Mouse (Mus musculus) midbrain, embryonic 10.5 days (tissue): ENCODE results near the gene Stk11. TPM values are rescaled to one million over a fixed set of nuclear protein-coding genes. Genes with fewer than 3 reads are reported as not detected.

Experiments used
- DNase-seq: peaks from one replicate; pipeline ENCODE4 v3.0.0-alpha.2; 2017; ENCODE audit warnings: low spot score
- H3K27ac ChIP-seq: fragments of 300-500 bp; sonication (generic); replicated peaks from 2 replicates; pipeline ENCODE4 v1.5.1; 2016; ENCODE audit warnings: mild to moderate bottlenecking
- H3K27me3 ChIP-seq: fragments of 300-500 bp; sonication (generic); 2 replicates; pipeline ENCODE4 v1.6.1; 2016; ENCODE audit warnings: low read depth, mild to moderate bottlenecking; ENCODE audit not compliant: poor library complexity, severe bottlenecking
- H3K36me3 ChIP-seq: fragments of 300-500 bp; sonication (generic); 2 replicates; pipeline ENCODE4 v1.6.1; 2016; ENCODE audit warnings: mild to moderate bottlenecking, moderate library complexity
- H3K4me1 ChIP-seq: fragments of 300-500 bp; sonication (generic); 2 replicates; pipeline ENCODE4 v1.6.1; 2016
- H3K4me3 ChIP-seq: fragments of 300-500 bp; sonication (generic); 2 replicates; pipeline ENCODE4 v1.5.1; 2016; ENCODE audit warnings: mild to moderate bottlenecking, moderate library complexity
- H3K9me3 ChIP-seq: fragments of 300-500 bp; sonication (generic); replicated peaks from 2 replicates; pipeline ENCODE4 v1.6.1; 2016; ENCODE audit warnings: mild to moderate bottlenecking
- WGBS: fragments of 180-500 bp; shearing (Covaris S2); methylation state at CpG from one replicate; pipeline ENCODE4 v1.1.7; 2016; 5-methylcytosine and 5-hydroxymethylcytosine counted together
- polyA plus RNA-seq: library from polyadenylated mRNA; unstranded; fragments of >200 nt; fragmentation: Nextera tagmentation; extraction: Ambion mirVana; gene quantifications from 2 replicates; pipeline ENCODE4 v1.2.1, GENCODE M21; 2016

Stk11 gene
- polyA plus RNA-seq, 1 experiment from 2014 or later, result 19.7 TPM

- Histone ChIP-seq H3K4me1 (peaks cover 73% of the 10 kb centered on the region), H3K27ac (peak overlapping the region; percentile 100), H3K9me3 (no peaks in the 10 kb centered on the region), H3K4me3 (peak overlapping the region; percentile 99), H3K27me3 (no peaks in the 10 kb centered on the region), H3K36me3 (peaks cover 72% of the 10 kb centered on the region)
- DNase-seq, result peak; percentile 68
- WGBS, result 1% methylated on average over 25 of the region's 26 CpGs
Observed at GRCm38 (mm10) chr10:80151211-80152034, 35.8 kb downstream of the Stk11 start.

GRCm38 (mm10) chr10:80152071-80152872 is 36.7 kb downstream of the Stk11 start:
- Histone ChIP-seq H3K4me1 (peaks cover 73% of the 10 kb centered on the region), H3K36me3 (peaks cover 77% of the 10 kb centered on the region), H3K9me3 (no peaks in the 10 kb centered on the region), H3K27me3 (no peaks in the 10 kb centered on the region), H3K4me3 (peak overlapping the region; percentile 99), H3K27ac (peak overlapping the region; percentile 100)
- peak; percentile 44 for DNase-seq
- WGBS, result 10% methylated on average over 15 of the region's 15 CpGs

GRCm38 (mm10) chr10:80152873-80153260 is 37.3 kb downstream of the Stk11 start:
- DNase-seq, result no peak
- peak overlapping the region; percentile 99 for H3K4me3 ChIP-seq
- H3K27me3 ChIP-seq, result no peaks in the 10 kb centered on the region
- H3K9me3 ChIP-seq, result no peaks in the 10 kb centered on the region
- H3K27ac ChIP-seq, result peak overlapping the region; percentile 100
- H3K4me1 ChIP-seq, result peaks cover 73% of the 10 kb centered on the region
- H3K36me3 ChIP-seq, result peaks cover 81% of the 10 kb centered on the region
- WGBS, result 52% methylated on average over 3 of the region's 3 CpGs

GRCm38 (mm10) chr10:80153713-80154112 is 38.1 kb downstream of the Stk11 start:
- peak overlapping the region; percentile 99 for H3K4me3 ChIP-seq
- peak overlapping the region; percentile 100 for H3K27ac ChIP-seq
- no peaks in the 10 kb centered on the region for H3K9me3 ChIP-seq
- H3K36me3 ChIP-seq, result peaks cover 81% of the 10 kb centered on the region
- 85% methylated on average over 19 of the region's 19 CpGs for WGBS
- no peak for DNase-seq
- H3K4me1 ChIP-seq, result peaks cover 75% of the 10 kb centered on the region
- H3K27me3 ChIP-seq, result no peaks in the 10 kb centered on the region

DNA sequence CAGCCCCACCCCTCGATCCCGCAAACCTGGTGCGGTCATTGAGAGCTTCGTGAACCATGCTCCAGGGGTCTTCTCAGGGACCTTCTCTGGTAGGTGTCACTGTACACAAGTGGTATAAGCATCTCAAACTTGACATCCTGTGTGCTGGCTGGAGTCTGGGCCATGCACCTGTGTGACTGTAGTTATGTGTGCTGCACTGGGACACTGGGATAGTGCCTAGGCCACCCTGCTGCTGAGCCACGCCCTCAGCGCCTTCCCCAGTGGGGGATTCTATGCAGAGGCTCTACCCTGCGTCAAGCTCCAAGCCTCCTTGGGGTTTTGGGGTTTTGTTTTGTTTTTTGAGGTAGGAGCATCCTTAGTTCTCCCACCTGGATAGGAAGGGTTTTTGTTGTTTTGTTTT is 38.8 kb downstream of the Stk11 start:
- 93% methylated on average over 7 of the region's 7 CpGs for WGBS
- Histone ChIP-seq H3K36me3 (peaks cover 81% of the 10 kb centered on the region), H3K27ac (peak overlapping the region; percentile 100; the same call in 1 of the 2 replicates)

GRCm38 (mm10) chr10:80155277-80155676 is 39.7 kb downstream of the Stk11 start:
- H3K9me3 ChIP-seq, result no peaks in the 10 kb centered on the region
- H3K27me3 ChIP-seq, result no peaks in the 10 kb centered on the region
- peaks cover 75% of the 10 kb centered on the region for H3K36me3 ChIP-seq
- peak overlapping the region; percentile 99 for H3K4me3 ChIP-seq
- H3K27ac ChIP-seq, result 0 out of 2 replicates have a peak overlapping the region, but pooled peaks have one; percentile 23
- WGBS, result 79% methylated on average over 1 of the region's 1 CpGs
- no peak for DNase-seq
- peaks cover 91% of the 10 kb centered on the region for H3K4me1 ChIP-seq

More for the DNA sequence above, 38.8 kb downstream of the Stk11 start:
- Histone ChIP-seq H3K4me1 (peaks cover 82% of the 10 kb centered on the region), H3K4me3 (peak overlapping the region; percentile 99), H3K9me3 (no peaks in the 10 kb centered on the region), H3K27me3 (no peaks in the 10 kb centered on the region)
- no peak for DNase-seq

- H3K4me1 ChIP-seq, result peaks cover 100% of the 10 kb centered on the region
- WGBS, result 91% methylated on average over 29 of the region's 29 CpGs
Observed at GRCm38 (mm10) chr10:80156002-80156751, 40.6 kb downstream of the Stk11 start.

DNA sequence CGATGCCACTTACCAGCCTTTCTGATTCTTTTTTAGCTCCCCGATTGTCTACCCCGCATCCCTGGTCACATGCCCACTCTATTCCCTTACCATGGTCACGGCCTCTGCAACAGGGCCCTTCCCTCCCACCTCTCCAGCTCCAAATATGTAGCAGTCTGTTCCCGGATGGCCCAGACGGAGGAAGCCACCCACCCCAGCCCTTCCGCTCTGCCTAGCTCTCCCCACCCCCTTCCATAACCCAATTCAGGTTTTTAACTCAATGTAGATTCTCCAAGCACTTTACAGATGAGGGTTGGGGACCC is 41.1 kb downstream of the Stk11 start:
- DNase-seq, result no peak
- H3K27ac ChIP-seq, result peak overlapping the region; percentile 19; the same call in 1 of the 2 replicates
- no peaks in the 10 kb centered on the region for H3K9me3 ChIP-seq
- peaks cover 100% of the 10 kb centered on the region for H3K4me1 ChIP-seq
- peak overlapping the region; percentile 27; the same call in 1 of the 2 replicates for H3K4me3 ChIP-seq
- H3K36me3 ChIP-seq, result peaks cover 60% of the 10 kb centered on the region
- H3K27me3 ChIP-seq, result no peaks in the 10 kb centered on the region
- 76% methylated on average over 7 of the region's 7 CpGs for WGBS

More at GRCm38 (mm10) chr10:80156002-80156751, 40.6 kb downstream of the Stk11 start:
- H3K9me3 ChIP-seq, result no peaks in the 10 kb centered on the region
- peak overlapping the region; percentile 19 for H3K27ac ChIP-seq
- peak overlapping the region; percentile 27; the same call in 1 of the 2 replicates for H3K4me3 ChIP-seq
- H3K27me3 ChIP-seq, result no peaks in the 10 kb centered on the region
- no peak for DNase-seq
- H3K36me3 ChIP-seq, result peaks cover 66% of the 10 kb centered on the region

- WGBS, result 61% methylated on average over 15 of the region's 15 CpGs
- Histone ChIP-seq H3K27ac (peak overlapping the region; percentile 88; the same call in 1 of the 2 replicates), H3K9me3 (no peaks in the 10 kb centered on the region), H3K36me3 (peaks cover 54% of the 10 kb centered on the region), H3K4me3 (peak overlapping the region; percentile 27; the same call in 1 of the 2 replicates), H3K27me3 (no peaks in the 10 kb centered on the region), H3K4me1 (peaks cover 100% of the 10 kb centered on the region)
- no peak for DNase-seq
Observed at GRCm38 (mm10) chr10:80157141-80157929, 41.7 kb downstream of the Stk11 start.

GRCm38 (mm10) chr10:80158307-80158986 is 42.8 kb downstream of the Stk11 start:
- Histone ChIP-seq H3K9me3 (no peaks in the 10 kb centered on the region), H3K27ac (peak overlapping the region; percentile 88), H3K36me3 (peaks cover 43% of the 10 kb centered on the region), H3K4me1 (peaks cover 99% of the 10 kb centered on the region), H3K27me3 (no peaks in the 10 kb centered on the region), H3K4me3 (peak overlapping the region; percentile 51)
- 16% methylated on average over 18 of the region's 18 CpGs for WGBS
- peak; percentile 68 for DNase-seq

DNA sequence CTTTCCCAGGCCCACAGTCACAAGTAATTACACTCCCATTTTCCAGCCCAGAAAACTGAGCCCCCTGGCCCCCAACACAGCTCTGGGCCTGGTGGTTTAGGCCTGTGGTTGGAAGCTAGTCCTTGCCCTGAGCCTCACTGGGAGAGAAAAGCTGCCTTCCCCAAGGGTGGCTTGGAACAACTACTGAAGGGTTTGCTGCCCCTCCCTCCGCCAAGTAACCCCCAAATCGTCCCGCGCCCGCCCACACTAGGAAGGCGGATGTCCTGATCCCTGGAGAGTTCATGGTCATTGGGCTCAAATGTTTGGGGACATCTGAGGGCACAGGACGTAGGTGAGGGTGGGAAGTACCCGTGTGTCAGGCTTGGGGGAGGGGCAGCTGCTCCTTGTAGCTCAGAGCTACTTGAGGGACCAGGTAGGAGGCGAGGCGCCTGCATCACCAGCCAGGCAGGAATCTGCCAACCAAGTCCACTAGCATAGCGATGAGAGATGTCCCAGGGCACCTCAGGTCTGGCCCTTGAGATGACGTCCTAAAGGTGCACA is 43.5 kb downstream of the Stk11 start:
- H3K4me3 ChIP-seq, result peak overlapping the region; percentile 51
- H3K27me3 ChIP-seq, result peaks cover 6% of the 10 kb centered on the region
- no peak for DNase-seq
- peaks cover 36% of the 10 kb centered on the region for H3K36me3 ChIP-seq
- no peaks in the 10 kb centered on the region for H3K9me3 ChIP-seq
- 12% methylated on average over 12 of the region's 12 CpGs for WGBS
- H3K27ac ChIP-seq, result peak overlapping the region; percentile 88
- peaks cover 98% of the 10 kb centered on the region for H3K4me1 ChIP-seq
